Comparison of ENCODE assay signal across 8 mouse cellular contexts in genomic region chr4:133050837-133051549, GRCm38 (mm10). TPM values are rescaled to one million over a fixed set of nuclear protein-coding genes. Genes with fewer than 3 reads are reported as not detected.
DNase-seq lines count a peak whose midpoint lies in the region; ATAC-seq lines count a peak whose summit lies in the region.

No protein-coding gene starts in this region.

- H3K4me3 ChIP-seq in heart, embryonic 12.5 days, result no peak overlapping the region
- no peak overlapping the region for H3K4me3 ChIP-seq in embryonic facial prominence, embryonic 14.5 days (ENCODE audit: low read depth, low read length)

- peaks cover 17% of the 10 kb centered on the region for H3K36me3 ChIP-seq in heart, embryonic 12.5 days
- peaks cover 20% of the 10 kb centered on the region for H3K36me3 ChIP-seq in embryonic facial prominence, embryonic 14.5 days (ENCODE audit: control insufficient read depth, insufficient read depth, low read length)

- DNase-seq in heart, adult 18-20 months, result no peak
- peak; percentile 48 for DNase-seq in CD4-positive, CD25-positive, alpha-beta regulatory T cell, adult 2 months (ENCODE audit: low read depth, low spot score)
- no peak for DNase-seq in embryonic facial prominence, embryonic 14.5 days (ENCODE audit: low spot score)
- DNase-seq in cerebellum, adult 8-10 months, result no peak
- DNase-seq in thymus, postnatal 10 days (ENCODE audit: low spot score in 2 of 2), result no peak
- no peak for DNase-seq in adrenal gland, adult (ENCODE audit: inconsistent age in 2 of 2, low spot score in 1 of 2)

- H3K27ac ChIP-seq in heart, embryonic 12.5 days (ENCODE audit: poor library complexity, severe bottlenecking), result peak overlapping the region; percentile 88
- peak overlapping the region; percentile 88 for H3K27ac ChIP-seq in embryonic facial prominence, embryonic 14.5 days (replicated peaks; ENCODE audit: low read depth, low read length)

- H3K4me2 ChIP-seq in heart, embryonic 12.5 days, result peak overlapping the region; percentile 8; the same call in 1 of the 2 replicates
- H3K4me2 ChIP-seq in embryonic facial prominence, embryonic 14.5 days (ENCODE audit: low read depth, low read length), result peak overlapping the region; percentile 44

- WGBS in heart, embryonic 12.5 days, result 58% methylated on average over 6 of the region's 6 CpGs
- WGBS in embryonic facial prominence, embryonic 14.5 days, result 83% methylated on average over 6 of the region's 6 CpGs

- H3K9ac ChIP-seq in heart, embryonic 12.5 days, result peak overlapping the region; percentile 60
- H3K9ac ChIP-seq in embryonic facial prominence, embryonic 14.5 days (ENCODE audit: low read depth, low read length), result peak overlapping the region; percentile 49

- no peaks in the 10 kb centered on the region for H3K27me3 ChIP-seq in heart, embryonic 12.5 days (replicated peaks)
- H3K27me3 ChIP-seq in embryonic facial prominence, embryonic 14.5 days (replicated peaks; ENCODE audit: control insufficient read depth, insufficient read depth, low read length), result no peaks in the 10 kb centered on the region

- no peak for ATAC-seq in heart, embryonic 12.5 days (ENCODE audit: insufficient number of reproducible peaks, low FRiP score)
- ATAC-seq in embryonic facial prominence, embryonic 14.5 days (ENCODE audit: low read depth), result no peak
- peak; percentile 27 for ATAC-seq in megakaryocyte progenitor cell, adult 5-6 weeks (replicated peaks; ENCODE audit: poor library complexity)

- peaks cover 98% of the 10 kb centered on the region for H3K4me1 ChIP-seq in heart, embryonic 12.5 days (replicated peaks)
- H3K4me1 ChIP-seq in embryonic facial prominence, embryonic 14.5 days (ENCODE audit: control insufficient read depth, insufficient read depth, low read length), result peaks cover 92% of the 10 kb centered on the region

- 0 out of 2 replicates have a peak, but pooled peaks cover 3% of the 10 kb centered on the region for H3K9me3 ChIP-seq in heart, embryonic 12.5 days (replicated peaks)
- H3K9me3 ChIP-seq in embryonic facial prominence, embryonic 14.5 days (ENCODE audit: control insufficient read depth, low read length), result no peaks in the 10 kb centered on the region

RNA-seq across cellular contexts. Expression of gene Ahdc1, which starts 39.9 kb away (rescaled TPM):
- polyA plus RNA-seq in heart, embryonic 12.5 days (2016; fragmentation: Nextera tagmentation; extraction: Ambion mirVana), result 11.6 and 11.7 TPM in 2 replicates
- total RNA-seq in heart, adult 18-20 months (2021), result 10 to 100 TPM; 36.3 to 38.5 TPM
- polyA plus RNA-seq in embryonic facial prominence, embryonic 14.5 days (2014; fragmentation: Nextera tagmentation; extraction: Ambion mirVana), result 11.0 and 11.7 TPM in 2 replicates
- 4.1 and 5.3 TPM in 2 replicates for total RNA-seq in megakaryocyte progenitor cell, adult 5-6 weeks (2015)
- total RNA-seq in megakaryocyte progenitor cell, adult 5-6 weeks (2017), result 0.81 and 3.8 TPM in 2 replicates

Comparison
In these comparisons a context has a peak if more than half of its experiments do, and no peak if none do; other contexts are left out.
1. RNA of gene Ahdc1, which starts 39.9 kb away (total RNA-seq): 36.3 to 38.5 TPM in heart, adult 18-20 months; 0.81 to 5.3 TPM in megakaryocyte progenitor cell, adult 5-6 weeks; every median in the first group is over 4 times any median in the second.